Mouse (Mus musculus) embryonic facial prominence, embryonic 12.5 days (tissue): Measurements from ENCODE around the gene Apbb2. TPM values are rescaled to one million over a fixed set of nuclear protein-coding genes. Genes with fewer than 3 reads are reported as not detected.

ENCODE experiments used
- ATAC-seq: fragments of 200-750 bp; cut with Nextera tagmentation; 2 replicates; pipeline ENCODE4 v1.8.0; 2017; ENCODE audit not compliant: insufficient number of reproducible peaks, insufficient read depth, low FRiP score, low TSS enrichment
- H3K27ac ChIP-seq: fragments of 300-500 bp; sonication (generic); 2 replicates; pipeline ENCODE4 v1.5.1; 2016; ENCODE audit warnings: mild to moderate bottlenecking
- H3K27me3 ChIP-seq: fragments of 300-500 bp; sonication (generic); 2 replicates; pipeline ENCODE4 v1.6.1; 2016; ENCODE audit warnings: mild to moderate bottlenecking, moderate library complexity
- H3K36me3 ChIP-seq: fragments of 300-500 bp; sonication (generic); 2 replicates; pipeline ENCODE4 v1.6.1; 2016; ENCODE audit warnings: mild to moderate bottlenecking
- H3K4me1 ChIP-seq: fragments of 300-500 bp; sonication (generic); 2 replicates; pipeline ENCODE4 v1.6.1; 2016
- H3K4me2 ChIP-seq: fragments of 300-500 bp; sonication (generic); replicated peaks from 2 replicates; pipeline ENCODE4 v1.6.1; 2016; ENCODE audit warnings: mild to moderate bottlenecking, moderate library complexity
- H3K4me3 ChIP-seq: fragments of 300-500 bp; sonication (generic); 2 replicates; pipeline ENCODE4 v1.5.1; 2016; ENCODE audit warnings: mild to moderate bottlenecking
- H3K9ac ChIP-seq: fragments of 300-500 bp; sonication (generic); 2 replicates; pipeline ENCODE4 v1.6.1; 2016; ENCODE audit warnings: mild to moderate bottlenecking, moderate library complexity
- H3K9me3 ChIP-seq: fragments of 300-500 bp; sonication (generic); 2 replicates; pipeline ENCODE4 v1.6.1; 2016; ENCODE audit warnings: mild to moderate bottlenecking, moderate library complexity
- WGBS: fragments of 180-500 bp; shearing (Covaris S2); methylation state at CpG from one replicate; pipeline ENCODE4 v1.1.7; 2016; 5-methylcytosine and 5-hydroxymethylcytosine counted together
- polyA plus RNA-seq: library from polyadenylated mRNA; unstranded; fragments of >200 nt; fragmentation: Nextera tagmentation; extraction: Ambion mirVana; gene quantifications from 2 replicates; pipeline ENCODE4 v1.2.1, GENCODE M21; 2016

Apbb2 gene
- polyA plus RNA-seq, 1 experiment from 2014 or later = 53.2 TPM

DNA sequence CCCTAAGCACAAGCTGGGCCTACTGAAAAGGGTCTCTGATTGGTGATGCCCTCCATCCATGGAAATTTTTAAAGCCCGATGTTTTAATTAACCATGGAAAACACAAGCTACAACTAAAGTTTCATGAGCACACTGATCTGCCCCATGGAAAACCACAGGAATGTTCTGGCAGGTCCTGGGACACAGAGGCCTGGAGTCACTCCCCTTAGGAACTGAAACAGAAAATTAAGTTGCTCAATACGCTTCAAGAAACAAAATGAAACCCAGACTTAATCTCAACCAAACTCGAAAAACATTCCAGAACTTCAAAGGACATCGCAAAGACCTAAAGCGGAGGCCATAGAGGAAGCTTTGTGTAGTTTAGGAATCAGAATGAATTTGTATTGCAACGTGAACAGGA, 74.8 kb downstream of the Apbb2 start:
- no peak for ATAC-seq
- Histone ChIP-seq H3K9me3 (0 out of 2 replicates have a peak, but pooled peaks cover 3% of the 10 kb centered on the region), H3K36me3 (no peaks in the 10 kb centered on the region), H3K27ac (peak overlapping the region; percentile 73), H3K9ac (no peak overlapping the region), H3K4me1 (peaks cover 16% of the 10 kb centered on the region), H3K4me2 (no peak overlapping the region), H3K4me3 (no peak overlapping the region), H3K27me3 (no peaks in the 10 kb centered on the region)
- WGBS = 31% methylated on average over 6 of the region's 6 CpGs

DNA sequence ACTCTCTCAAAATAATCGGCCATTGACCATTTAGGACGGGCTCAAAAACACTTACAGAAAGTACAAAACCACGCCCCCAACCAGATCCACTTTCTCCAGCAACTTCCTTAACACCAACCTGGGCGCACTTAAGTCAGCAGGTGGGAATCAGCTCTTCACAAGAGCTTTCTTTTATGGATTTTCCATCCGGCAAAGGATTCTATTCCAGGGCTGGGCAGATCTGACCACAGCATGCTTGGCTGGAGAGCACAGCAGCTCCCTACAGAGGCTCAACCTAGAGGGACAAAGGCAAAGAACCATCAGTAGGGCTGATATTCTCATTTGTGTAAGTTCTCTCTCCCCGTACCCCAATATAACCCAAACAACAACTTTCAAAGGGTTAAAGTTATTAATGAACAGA, 75.2 kb downstream of the Apbb2 start:
- no peak for ATAC-seq
- Histone ChIP-seq H3K4me1 (peaks cover 16% of the 10 kb centered on the region), H3K27me3 (no peaks in the 10 kb centered on the region), H3K27ac (peak overlapping the region; percentile 73), H3K4me3 (no peak overlapping the region), H3K9me3 (0 out of 2 replicates have a peak, but pooled peaks cover 2% of the 10 kb centered on the region), H3K36me3 (no peaks in the 10 kb centered on the region), H3K9ac (no peak overlapping the region), H3K4me2 (no peak overlapping the region)
- 75% methylated on average over 6 of the region's 6 CpGs for WGBS

DNA sequence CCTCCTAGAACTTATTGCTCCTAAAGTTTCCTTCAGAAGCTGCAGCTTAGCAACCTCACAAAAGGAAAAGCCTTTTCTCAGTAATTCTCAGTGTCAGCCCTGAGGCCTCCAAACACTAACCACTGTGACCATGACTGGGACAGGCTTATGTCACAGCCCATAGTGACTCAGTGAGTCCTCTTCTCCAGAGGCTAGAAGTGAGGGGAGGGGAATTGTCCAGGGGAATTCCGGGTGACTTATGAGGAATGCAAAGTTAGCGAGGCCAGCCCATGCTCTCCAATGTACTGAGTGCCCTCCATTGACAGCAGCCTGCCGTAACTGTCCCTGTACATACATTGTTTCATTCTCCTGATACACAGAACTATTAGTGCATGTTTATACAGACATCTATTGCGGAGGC, 76.1 kb downstream of the Apbb2 start:
- Histone ChIP-seq H3K27ac (no peak overlapping the region), H3K9ac (no peak overlapping the region), H3K27me3 (no peaks in the 10 kb centered on the region), H3K4me1 (peaks cover 20% of the 10 kb centered on the region), H3K36me3 (no peaks in the 10 kb centered on the region), H3K4me3 (no peak overlapping the region), H3K4me2 (no peak overlapping the region), H3K9me3 (no peaks in the 10 kb centered on the region)
- WGBS = 69% methylated on average over 4 of the region's 4 CpGs
- no peak for ATAC-seq

DNA sequence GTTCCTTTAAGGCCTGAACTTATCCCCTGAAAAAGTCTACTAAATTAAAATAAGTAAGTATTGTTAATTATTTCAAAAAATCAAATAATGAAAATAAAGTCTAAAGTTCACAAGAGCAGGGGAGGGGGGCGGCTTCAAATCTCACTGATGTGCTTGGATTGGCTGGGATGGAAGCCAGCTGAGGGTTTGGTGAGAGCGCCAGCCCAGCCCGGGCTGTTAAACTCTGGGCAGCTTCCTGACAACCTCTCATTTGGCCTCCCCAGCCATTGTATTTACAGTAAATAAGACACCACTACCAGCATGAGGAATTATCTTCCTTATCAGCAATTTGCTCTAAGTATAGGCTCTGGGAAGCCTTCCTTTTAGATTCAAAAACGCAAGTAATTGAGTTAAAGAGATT, 77.2 kb downstream of the Apbb2 start:
- peaks cover 29% of the 10 kb centered on the region for H3K4me1 ChIP-seq
- no peak overlapping the region for H3K4me2 ChIP-seq
- no peak overlapping the region for H3K9ac ChIP-seq
- no peak for ATAC-seq
- H3K4me3 ChIP-seq = no peak overlapping the region
- H3K36me3 ChIP-seq = no peaks in the 10 kb centered on the region
- H3K27me3 ChIP-seq = no peaks in the 10 kb centered on the region
- H3K27ac ChIP-seq = no peak overlapping the region
- H3K9me3 ChIP-seq = no peaks in the 10 kb centered on the region
- WGBS = 56% methylated on average over 4 of the region's 4 CpGs

DNA sequence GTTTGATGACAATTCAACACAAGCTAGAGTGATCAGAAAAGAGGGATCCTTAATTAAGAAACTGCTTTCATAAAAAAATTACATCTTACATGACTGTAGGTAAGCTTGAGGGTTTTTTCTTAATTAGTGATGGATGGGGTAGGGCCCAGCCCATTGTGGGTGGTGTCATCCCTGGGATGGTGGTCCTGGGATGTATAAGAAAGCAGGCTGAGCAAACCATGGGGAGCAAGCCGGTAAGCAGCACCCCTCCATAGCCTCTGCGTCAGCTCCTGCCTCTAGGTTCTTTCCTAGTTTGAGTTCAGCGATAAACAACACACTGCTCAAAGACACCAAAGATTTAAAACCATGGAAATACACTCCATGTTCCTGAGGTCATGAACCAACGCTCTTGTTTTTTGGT, 78.3 kb downstream of the Apbb2 start:
- Histone ChIP-seq H3K4me2 (no peak overlapping the region), H3K27me3 (no peaks in the 10 kb centered on the region), H3K36me3 (no peaks in the 10 kb centered on the region), H3K9me3 (no peaks in the 10 kb centered on the region), H3K27ac (no peak overlapping the region), H3K9ac (no peak overlapping the region), H3K4me1 (peaks cover 32% of the 10 kb centered on the region), H3K4me3 (no peak overlapping the region)
- 98% methylated on average over 4 of the region's 4 CpGs for WGBS
- no peak for ATAC-seq

DNA sequence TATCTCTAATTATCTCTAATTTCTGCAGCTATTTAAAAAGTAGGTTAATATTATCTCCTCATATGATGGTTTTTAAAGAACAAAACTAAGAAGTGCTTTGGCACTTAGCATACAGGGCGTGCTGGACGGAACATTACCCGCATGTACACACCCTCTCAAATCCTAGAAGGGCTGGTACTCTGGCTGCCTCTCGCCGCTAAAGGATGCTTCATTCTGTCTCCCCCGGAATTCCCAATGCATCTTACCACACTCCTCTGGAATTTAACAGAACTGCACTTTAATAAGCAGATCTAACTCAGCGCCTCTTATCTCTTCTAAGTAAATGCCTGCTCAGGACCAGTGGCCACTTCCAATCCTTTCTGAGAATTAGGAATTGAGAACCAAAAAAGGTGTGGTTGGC, 80.8 kb downstream of the Apbb2 start:
- Histone ChIP-seq H3K4me2 (no peak overlapping the region), H3K4me1 (peaks cover 36% of the 10 kb centered on the region), H3K36me3 (no peaks in the 10 kb centered on the region), H3K9ac (no peak overlapping the region), H3K27me3 (no peaks in the 10 kb centered on the region), H3K9me3 (no peaks in the 10 kb centered on the region), H3K4me3 (no peak overlapping the region), H3K27ac (no peak overlapping the region)
- 80% methylated on average over 7 of the region's 7 CpGs for WGBS
- ATAC-seq = no peak

DNA sequence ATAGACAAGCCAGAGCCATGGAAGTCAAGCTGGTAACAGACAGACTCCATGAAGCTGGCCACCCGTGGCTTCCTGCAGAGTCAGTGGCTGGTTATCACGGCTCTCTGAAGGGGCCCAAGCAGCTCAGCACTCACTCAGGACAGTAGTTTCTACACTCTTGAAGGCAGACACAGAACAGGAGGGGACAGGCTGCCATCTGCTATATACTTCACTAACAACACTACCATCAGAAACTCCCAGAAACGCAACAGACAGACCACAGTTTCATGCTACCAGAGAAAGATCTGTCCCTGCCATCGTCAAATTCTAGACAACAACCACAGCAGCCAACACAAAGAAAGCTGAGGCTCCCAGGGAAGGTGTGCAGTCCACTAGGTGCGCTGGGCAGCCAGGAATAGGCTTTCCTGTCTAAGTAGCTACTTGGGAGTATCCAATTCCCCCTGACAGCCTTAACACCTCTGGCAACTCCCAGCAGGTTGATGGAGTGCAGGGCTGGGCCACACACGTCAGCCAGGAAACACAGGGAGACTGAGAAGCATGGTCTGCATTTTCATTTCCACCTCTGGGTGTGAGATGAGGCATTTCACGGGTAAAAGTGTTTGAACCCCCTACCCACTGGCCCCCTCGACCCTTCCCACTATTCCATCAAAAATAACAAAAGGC, 81.8 kb downstream of the Apbb2 start:
- no peak for ATAC-seq
- no peak overlapping the region for H3K4me3 ChIP-seq
- WGBS = 42% methylated on average over 8 of the region's 8 CpGs
- H3K4me2 ChIP-seq = no peak overlapping the region
- no peaks in the 10 kb centered on the region for H3K27me3 ChIP-seq
- no peaks in the 10 kb centered on the region for H3K9me3 ChIP-seq
- no peak overlapping the region for H3K9ac ChIP-seq
- H3K4me1 ChIP-seq = peaks cover 43% of the 10 kb centered on the region
- H3K36me3 ChIP-seq = no peaks in the 10 kb centered on the region
- H3K27ac ChIP-seq = peak overlapping the region; percentile 50; the same call in 1 of the 2 replicates

DNA sequence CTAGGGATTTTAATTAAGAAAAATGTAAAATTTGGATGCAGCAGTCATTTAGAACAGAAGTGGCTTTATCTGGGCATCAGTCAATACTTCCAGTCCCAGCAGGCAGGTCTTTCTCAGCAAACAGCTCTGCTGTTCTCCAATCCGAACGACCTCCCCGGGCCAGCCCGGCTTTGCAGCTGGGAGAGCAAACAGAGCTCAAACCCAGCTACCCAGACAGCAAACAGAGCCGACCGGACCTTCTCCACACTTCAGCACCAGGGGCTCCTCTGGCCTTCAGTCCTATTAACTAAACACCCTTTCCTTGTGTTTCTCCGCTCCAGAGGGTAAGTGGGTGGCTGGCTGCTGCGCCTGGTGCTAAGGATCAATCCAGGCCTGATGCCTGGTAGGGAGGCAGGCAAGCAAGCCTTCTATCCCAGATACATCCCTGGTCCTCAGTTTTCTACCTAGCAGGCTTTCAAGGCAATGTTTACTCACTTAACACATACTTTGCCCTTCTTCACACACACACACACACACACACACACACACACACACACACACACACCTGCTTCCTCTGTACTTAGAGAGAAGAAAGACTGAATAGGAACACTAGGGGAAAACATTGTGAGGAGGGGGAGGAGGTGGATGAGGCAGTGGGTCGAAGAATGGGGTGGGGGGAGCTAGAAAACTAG, 82.9 kb downstream of the Apbb2 start:
- ATAC-seq = no peak
- Histone ChIP-seq H3K9me3 (no peaks in the 10 kb centered on the region), H3K4me2 (no peak overlapping the region), H3K9ac (no peak overlapping the region), H3K4me1 (peaks cover 52% of the 10 kb centered on the region), H3K4me3 (no peak overlapping the region), H3K27me3 (no peaks in the 10 kb centered on the region), H3K36me3 (no peaks in the 10 kb centered on the region), H3K27ac (0 out of 2 replicates have a peak overlapping the region, but pooled peaks have one; percentile 36)
- WGBS = 26% methylated on average over 9 of the region's 9 CpGs

DNA sequence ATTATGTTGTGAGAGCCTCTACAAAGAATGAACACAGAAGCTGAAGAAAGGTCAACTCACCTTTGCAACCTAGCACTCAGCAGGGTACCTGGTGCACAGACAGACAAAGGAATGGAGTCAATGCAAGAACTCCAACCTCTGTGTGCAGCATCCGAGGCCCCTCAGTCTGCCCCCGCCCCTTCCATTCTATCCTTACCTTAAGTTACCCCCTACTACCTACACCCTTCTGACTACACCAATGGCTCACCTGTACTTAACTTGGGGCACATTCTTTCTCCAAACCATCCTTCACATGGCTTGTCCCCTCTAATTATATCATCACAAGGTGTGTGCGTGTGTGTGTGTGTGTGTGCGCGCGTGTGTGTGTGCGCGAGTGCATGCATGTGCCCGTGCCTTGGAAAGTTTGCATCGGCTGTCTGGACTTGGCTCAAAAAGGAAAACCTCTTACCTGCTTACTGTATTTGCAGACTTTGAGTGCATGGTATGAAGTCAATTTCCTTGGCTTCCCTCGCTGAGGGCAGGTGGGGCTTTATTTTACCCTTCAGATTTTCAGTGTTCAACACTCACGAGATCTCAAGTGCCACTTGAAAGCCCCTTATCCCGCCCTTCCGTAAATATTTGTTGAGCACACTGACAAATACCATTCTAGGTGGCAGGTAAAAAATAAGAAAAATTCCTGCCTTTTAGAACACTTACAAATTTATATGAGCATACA, 84.7 kb downstream of the Apbb2 start:
- H3K27ac ChIP-seq = no peak overlapping the region
- no peaks in the 10 kb centered on the region for H3K9me3 ChIP-seq
- WGBS = 91% methylated on average over 14 of the region's 14 CpGs
- no peaks in the 10 kb centered on the region for H3K36me3 ChIP-seq
- no peak overlapping the region for H3K4me3 ChIP-seq
- peaks cover 60% of the 10 kb centered on the region for H3K4me1 ChIP-seq
- no peak overlapping the region for H3K4me2 ChIP-seq
- no peak for ATAC-seq
- H3K9ac ChIP-seq = no peak overlapping the region
- H3K27me3 ChIP-seq = no peaks in the 10 kb centered on the region

DNA sequence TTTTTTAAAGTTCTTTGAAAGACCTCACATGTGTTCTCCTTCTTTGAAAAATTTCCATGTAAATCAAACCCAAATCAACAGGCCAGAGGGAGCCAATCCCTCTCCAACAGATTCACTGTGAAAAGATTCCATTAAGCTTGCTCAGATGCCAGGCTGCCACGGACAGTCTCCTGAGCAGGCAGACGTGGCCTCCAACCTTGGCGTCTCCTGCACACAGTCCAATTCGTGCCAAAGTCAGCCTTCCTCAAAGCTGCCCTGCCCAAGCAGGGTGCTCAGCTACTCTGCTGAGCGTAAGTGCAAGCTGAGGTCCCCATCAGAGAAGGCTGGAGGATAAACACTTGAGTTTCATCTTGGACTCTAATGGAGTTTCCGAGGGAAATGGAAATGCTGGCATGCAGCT, 85.8 kb downstream of the Apbb2 start:
- H3K27ac ChIP-seq = peak overlapping the region; percentile 26; the same call in 1 of the 2 replicates
- H3K4me1 ChIP-seq = peaks cover 68% of the 10 kb centered on the region

DNA sequence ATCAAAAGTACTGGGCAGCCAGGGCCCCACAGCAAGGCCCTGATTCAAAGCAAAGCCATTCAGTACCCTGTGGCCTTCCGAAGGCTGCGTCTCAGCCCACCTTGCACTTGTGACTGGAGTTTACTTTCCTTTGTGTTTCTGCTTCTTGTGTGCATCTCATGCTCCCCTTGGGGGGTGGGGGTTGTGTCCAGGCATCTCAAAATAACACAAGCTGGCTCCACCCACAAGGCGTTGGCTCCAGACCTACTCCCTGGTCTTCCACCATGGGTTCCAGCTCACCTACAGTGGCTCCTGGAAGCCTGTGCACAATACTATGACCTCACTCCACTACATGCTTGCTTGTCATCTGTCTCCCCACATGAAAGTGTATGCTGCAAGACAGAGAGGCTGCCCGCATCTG, 88.2 kb downstream of the Apbb2 start:
- no peaks in the 10 kb centered on the region for H3K9me3 ChIP-seq
- peaks cover 68% of the 10 kb centered on the region for H3K4me1 ChIP-seq
- no peak overlapping the region for H3K27ac ChIP-seq

More for the DNA sequence above, 85.8 kb downstream of the Apbb2 start:
- Histone ChIP-seq H3K27me3 (no peaks in the 10 kb centered on the region), H3K4me3 (no peak overlapping the region), H3K4me2 (no peak overlapping the region), H3K36me3 (no peaks in the 10 kb centered on the region), H3K9ac (no peak overlapping the region), H3K9me3 (no peaks in the 10 kb centered on the region)
- WGBS = 80% methylated on average over 6 of the region's 6 CpGs
- no peak for ATAC-seq

DNA sequence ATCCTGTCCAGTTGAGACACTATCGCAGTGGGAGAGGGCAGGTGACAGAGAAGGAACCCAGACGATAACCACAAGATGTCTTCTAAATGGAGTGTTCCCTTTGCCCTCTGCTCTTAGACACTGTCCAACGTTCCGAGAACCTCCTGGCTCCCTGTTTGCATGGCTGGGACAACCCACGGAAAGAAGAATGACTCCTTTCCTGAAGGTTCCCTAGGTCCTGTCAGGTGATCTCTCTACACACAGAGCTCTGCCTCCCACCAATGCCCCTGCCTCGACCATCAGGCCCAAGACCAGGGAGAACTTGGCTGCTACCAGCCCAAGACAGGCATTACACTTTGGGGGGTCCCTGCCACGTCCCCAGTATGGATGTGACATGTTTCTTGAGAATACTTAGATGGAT, 89.0 kb downstream of the Apbb2 start:
- H3K36me3 ChIP-seq = no peaks in the 10 kb centered on the region
- no peak for ATAC-seq
- no peak overlapping the region for H3K4me3 ChIP-seq
- H3K4me1 ChIP-seq = peaks cover 69% of the 10 kb centered on the region
- no peak overlapping the region for H3K27ac ChIP-seq
- 86% methylated on average over 7 of the region's 7 CpGs for WGBS
- H3K9me3 ChIP-seq = no peaks in the 10 kb centered on the region
- H3K9ac ChIP-seq = no peak overlapping the region
- H3K27me3 ChIP-seq = no peaks in the 10 kb centered on the region
- no peak overlapping the region for H3K4me2 ChIP-seq

More for the DNA sequence above, 88.2 kb downstream of the Apbb2 start:
- no peak overlapping the region for H3K9ac ChIP-seq
- no peak overlapping the region for H3K4me3 ChIP-seq
- no peak overlapping the region for H3K4me2 ChIP-seq
- WGBS = 80% methylated on average over 4 of the region's 4 CpGs
- H3K27me3 ChIP-seq = no peaks in the 10 kb centered on the region
- no peaks in the 10 kb centered on the region for H3K36me3 ChIP-seq
- ATAC-seq = no peak
